Mouse (Mus musculus) cerebellum, postnatal 14 days (tissue): ENCODE data around the gene Phc2.

Experiments used
- DNase-seq, 2 experiments: peaks; one replicate each; pipeline ENCODE4 v3.0.0; 2021; ENCODE audit warnings: mixed read lengths in 2 of 2

The Phc2 gene

DNA sequence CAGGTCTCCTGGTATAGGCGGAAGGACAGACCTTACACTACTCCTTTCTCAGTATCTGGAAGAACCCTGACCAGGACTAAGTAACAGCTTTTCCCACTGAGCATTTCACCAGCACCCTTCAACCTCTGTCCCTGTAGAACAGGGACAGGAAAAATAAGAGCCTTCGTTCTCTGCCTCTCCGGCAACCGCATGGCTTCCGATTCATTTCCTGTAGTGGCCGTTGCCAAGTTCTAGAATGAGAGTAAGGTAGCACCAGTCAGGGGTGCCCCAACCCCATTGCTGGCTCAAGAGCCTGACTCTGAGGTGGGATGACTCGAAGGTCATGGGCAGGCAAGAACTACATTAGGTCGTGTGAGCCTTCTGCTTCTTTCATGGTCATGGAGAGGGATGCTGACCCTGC is 90.7 kb downstream of the Phc2 start:
- DNase-seq, result no peak

- peak; percentile 57 to 62 for DNase-seq
These were observed 93.2 kb downstream of the Phc2 start for GRCm38 (mm10) chr4:128747614-128748270.

DNA sequence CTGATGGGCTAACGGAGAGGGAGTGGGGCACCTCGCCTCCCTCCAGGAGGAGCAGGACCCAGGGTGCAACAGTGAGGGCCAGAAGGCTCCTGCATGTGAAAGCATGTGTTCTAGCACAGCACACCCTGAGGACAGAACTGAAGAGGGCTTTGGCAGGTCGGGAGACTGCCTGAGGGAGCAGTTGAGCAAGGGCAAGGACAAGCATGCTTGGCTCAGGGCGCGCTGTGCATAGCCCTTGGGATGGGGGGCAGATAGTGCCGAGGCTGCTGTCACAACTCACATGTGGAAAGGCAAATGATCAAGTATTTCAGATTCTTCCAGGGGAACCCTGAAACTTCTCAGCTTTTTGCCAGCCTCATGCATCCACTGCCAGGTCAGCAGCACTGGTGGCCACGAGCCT is 93.8 kb downstream of the Phc2 start:
- no peak for DNase-seq

DNA sequence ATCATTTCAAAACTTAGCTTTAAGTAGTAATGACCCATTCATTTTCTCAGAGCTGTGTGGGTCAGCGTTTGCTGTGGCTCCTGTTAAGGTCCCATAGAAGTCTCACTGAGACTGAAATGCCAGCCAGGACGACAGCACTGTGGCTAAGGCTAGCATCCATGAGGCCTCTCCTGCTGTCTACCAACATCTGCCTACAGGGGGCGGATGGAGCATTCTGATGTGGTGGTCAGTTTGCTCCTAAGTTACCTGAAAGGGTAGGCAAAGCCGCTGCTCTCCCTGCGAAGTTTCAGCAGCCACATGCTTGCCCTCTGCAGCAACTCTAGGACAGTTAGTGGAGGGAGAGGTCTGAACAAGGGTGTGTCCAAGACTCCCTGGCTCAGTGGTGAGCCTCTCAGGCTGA is 96.5 kb downstream of the Phc2 start:
- DNase-seq, result peak in 1 of 2 experiments; percentile 30

GRCm38 (mm10) chr4:128752031-128752757 is 97.7 kb downstream of the Phc2 start:
- peak in 1 of 2 experiments; percentile 46 for DNase-seq

DNA sequence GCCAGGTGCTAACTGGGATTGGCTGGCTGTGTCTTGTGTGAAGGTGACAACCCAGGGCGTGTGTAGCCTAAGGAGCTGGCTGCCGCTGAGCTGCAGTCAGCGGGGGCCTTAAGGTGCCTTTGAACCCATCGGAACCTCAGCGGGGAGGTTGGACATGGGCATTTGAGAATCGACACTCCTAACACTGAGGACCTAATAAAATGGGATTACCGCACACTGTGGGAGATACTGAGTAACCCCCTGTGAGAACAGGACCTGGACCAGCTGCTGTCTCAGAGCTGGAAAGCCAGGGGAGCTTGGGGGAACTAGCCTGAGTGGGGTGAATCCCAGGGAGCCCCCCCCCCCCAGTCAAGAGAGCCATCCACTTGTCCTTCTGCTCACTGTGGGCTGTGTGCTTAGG is 99.1 kb downstream of the Phc2 start:
- DNase-seq, result no peak

DNA sequence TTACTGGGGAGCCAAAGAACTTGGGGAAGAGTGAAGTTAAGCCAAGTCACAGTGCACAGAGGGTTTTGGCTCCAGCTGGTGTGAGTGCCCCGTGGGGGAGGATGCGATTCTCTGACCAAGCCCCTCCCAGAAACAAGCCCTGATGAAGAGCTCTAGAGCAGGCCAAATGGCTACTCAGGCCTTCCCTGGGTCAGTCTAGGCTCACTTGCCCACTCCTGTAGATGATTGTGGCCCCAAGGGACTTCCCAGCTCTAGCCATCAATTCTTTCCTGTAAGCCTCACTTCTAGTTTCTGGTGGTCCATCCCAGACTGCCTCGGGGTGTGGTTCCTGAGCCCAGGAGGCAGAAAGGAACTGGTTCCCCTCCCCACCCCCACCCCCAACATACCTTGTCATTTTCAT is 100.6 kb downstream of the Phc2 start, which contains the start of gene A3galt2:
TSS of gene A3galt2 (plus strand) at position 301 of the 400 bp plus-strand sequence.
- DNase-seq, result peak in 1 of 2 experiments; percentile 29

DNA sequence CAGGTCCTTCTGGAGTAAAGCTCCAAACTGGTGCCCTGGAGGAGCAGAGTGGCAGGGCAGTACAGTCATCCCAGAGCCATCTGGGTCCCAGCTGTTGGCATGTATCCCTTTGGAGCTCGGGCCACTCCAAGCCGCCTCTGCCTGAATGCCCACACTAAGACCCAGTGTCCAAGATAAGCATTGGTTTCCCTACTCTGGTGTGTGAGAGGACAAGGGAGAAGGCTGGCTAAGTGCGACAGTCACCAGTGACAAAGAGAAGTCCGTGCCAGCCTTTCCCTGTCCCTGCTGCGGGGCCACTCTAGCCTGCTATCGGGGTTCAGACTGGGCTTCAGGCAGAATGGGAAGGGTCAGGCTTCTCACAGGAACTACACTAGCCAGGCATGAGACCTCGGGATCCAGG is 101.4 kb downstream of the Phc2 start:
- peak; percentile 57 to 58 for DNase-seq

DNA sequence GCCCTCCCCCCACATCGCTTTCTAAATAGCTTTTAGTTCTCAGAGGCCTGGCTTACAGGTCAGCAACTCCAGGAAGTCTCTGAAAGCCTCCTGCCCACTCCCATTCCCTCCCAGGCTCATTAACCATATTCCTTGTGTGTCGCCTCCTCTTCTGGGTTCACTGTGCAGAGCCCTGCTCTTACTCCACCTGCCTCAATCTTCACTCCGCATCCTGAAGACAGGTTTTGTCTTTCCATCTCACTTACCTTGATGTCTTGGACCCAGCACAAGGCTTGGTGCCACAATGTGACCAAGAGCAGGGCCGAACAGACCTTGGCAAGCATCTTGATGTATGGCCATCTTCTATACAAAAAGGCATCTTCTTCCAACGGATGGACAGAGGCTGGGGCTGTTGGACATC is 104.7 kb downstream of the Phc2 start:
- DNase-seq, result peak in 1 of 2 experiments; percentile 54

DNA sequence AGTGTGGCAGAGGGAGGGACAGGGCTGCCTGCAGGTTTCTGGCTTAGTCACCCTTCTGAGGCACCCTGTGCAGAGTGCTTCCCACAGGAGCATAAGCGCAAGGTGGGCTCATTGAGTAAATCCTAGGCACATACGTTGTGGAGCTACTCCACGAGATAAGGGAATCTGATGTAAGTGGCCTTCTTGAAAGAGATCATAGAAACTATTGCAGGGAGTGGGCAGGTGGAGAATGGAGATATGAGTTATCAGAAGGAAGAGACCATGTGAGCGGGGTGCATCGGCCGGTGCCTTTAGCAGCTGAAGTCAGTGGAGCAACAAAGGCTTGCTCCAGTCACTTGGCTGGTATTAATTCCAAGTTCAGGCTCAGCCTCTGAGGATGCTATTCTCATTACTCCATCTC is 105.5 kb downstream of the Phc2 start:
- DNase-seq, result no peak

DNA sequence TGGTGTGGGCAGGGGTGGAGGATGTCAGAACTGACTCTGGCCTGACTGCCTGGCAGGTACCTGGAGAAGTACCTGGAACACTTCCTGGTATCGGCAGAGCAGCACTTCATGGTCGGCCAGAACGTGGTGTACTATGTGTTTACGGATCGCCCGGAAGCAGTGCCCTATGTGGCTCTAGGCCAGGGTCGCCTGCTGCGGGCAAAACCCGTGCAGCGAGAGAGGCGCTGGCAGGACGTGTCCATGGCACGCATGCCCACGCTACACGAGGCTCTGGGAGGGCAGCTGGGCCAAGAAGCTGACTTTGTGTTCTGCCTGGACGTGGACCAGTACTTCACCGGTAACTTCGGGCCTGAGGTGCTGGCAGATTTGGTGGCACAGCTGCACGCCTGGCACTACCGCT is 112.4 kb downstream of the Phc2 start:
- peak; percentile 61 to 73 for DNase-seq

GRCm38 (mm10) chr4:128768120-128768519 is 113.6 kb downstream of the Phc2 start:
- DNase-seq, result no peak

DNA sequence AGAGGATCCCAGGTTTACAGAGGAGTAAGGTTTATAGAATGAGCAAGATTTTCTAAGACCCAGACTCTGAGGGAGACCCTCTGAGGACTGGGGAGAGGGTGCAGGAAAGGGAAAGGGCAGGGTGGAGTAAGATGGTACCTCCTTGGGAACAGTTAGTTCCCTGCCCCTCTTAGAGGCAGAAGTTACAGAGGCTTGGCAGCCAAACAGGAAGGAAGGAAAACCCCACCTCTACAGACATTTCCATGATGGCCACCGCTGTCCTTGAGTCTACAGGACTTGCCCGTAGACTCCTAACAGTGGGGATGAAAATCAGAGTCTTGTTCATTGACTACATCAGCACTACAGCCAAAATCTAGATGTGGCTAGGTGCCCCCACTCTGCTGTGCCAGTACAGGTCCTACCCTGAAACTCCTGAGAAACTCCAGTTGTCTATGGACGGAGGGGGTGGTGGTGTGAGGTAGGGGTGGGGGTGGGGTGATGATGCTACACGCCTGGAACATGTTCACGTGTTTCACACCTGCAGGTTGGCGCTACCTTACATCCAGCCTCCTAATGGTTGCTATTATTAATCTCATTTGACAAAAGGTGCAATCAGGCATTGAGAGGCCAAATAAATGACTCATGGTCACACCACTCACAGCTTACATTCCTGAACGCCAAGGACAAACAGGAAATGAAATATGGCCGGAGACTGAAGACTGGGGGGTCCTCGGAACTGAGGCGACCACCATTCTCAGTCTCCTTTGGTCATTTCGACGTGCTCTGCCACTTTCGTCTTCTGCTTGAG is 115.3 kb downstream of the Phc2 start:
- no peak for DNase-seq

GRCm38 (mm10) chr4:128770698-128771097 is 116.2 kb downstream of the Phc2 start:
- DNase-seq, result no peak

- DNase-seq, result no peak
These were observed 119.3 kb downstream of the Phc2 start for GRCm38 (mm10) chr4:128773820-128774219.

DNA sequence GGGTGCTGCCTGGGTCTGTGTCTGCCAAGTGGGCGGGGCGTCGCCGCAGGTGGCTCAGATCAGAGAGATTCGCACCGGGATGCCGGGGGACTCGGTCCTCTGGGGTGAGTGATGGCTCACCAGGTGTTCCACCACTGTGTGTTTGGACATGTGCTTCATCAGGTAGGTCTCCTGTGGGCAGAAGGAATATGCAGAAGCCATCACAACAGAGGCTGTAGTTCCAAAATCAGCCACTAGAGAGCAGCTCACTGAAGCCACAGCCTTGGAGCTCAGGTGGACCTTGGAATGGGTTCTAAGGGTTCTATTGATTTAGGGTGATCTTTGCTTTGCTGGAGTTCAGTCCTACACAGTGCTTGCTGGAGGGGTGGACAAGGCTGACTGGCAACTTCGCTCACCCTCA is 120.0 kb downstream of the Phc2 start:
- DNase-seq, result peak; percentile 82 to 88

GRCm38 (mm10) chr4:128776568-128777289 is 122.2 kb downstream of the Phc2 start:
- DNase-seq, result peak; percentile 92 to 95

DNA sequence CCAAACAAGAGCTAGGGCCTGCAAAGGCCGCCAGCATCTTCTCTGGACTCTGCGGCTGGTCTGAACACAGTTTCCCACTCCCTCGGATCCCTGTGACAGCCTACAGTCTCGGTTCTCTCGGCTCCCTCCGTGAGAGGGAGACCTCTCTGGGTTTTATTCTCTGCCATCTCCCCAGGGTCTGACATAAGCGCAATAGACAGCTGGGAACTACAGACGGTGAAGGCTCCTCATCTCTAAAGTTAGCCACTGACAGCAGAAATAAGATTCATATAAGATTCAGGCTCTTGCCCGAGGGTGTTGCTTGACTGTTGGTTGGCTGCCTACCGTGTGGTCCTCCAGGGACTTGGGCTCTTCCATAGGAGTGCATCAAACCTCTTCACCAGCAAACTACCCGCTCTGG is 123.1 kb downstream of the Phc2 start:
- DNase-seq, result no peak

DNA sequence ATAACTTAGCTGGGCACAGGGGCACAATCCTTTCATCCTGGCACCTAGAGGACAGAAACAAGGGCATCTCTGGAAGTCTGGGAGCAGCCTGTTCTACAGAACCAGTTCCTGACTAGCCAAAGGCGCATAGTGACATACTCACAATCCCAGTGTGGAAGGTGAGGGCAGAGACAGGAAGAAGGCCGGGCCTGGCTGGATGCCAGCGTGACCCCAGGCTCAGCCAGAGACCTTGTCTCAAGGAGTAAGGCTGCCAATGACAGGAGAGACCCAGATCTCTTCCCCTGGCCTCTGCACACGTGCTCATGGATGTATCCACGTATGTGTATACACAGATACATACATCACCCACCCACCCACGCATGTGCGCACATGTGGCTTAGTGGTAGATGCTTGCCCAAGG is 127.5 kb downstream of the Phc2 start:
- no peak for DNase-seq

DNA sequence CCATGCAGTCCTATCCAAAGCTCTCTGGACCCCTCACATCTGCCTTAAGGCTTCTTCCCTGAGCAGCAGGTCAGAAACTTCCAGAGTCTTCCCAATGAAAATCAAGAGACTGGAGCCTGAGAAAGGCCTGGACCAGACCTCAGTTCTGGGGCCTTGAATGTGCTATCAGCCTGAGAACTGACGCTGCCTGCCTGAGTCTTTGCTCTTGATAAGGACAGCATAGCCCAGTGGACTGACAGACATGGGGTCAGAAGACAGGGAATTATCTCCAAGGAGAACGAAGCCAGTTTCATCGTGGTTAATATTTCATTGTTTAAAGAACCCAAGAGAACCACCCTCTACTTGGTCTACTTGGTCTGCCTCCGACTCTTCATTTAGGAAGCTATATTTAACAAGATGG is 128.1 kb downstream of the Phc2 start:
- DNase-seq, result no peak

DNA sequence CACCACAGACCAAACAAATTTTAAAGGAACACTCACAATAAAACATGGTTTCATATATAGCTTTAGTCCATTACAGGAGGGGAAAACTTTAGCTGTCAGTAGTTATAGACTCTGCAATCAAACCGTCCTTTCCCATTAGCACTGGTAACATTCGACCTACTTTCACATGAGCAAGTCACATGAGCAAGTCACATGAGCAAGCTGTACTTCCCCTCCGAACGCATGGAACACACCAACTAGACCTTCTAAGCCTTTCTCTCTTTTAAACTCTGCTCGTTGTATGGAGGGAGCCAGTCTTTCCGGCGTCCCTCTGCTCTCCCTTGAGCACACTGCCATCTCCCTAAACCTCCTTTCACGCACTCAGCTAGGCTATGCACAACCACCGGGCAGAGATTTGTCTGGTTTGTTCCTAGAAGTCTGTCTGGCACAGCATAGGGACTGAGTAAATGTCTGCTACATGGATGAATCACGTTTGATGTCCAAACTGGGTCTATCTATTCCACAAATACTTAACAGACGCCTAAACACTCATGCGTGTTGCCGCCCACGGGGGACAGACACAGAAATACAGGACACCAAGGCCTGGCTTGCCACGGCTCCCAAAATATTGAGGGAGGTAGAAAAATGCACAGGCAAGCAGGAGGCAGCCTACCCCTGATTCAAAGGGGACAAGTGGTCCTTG is 130.6 kb downstream of the Phc2 start:
- DNase-seq, result no peak

- DNase-seq, result no peak
These were observed 131.6 kb downstream of the Phc2 start for GRCm38 (mm10) chr4:128785921-128786654.
